Mouse (Mus musculus) layer of hippocampus, adult 2 months (tissue): Measurements from ENCODE around the gene Slc22a28. TPM values are rescaled to one million over a fixed set of nuclear protein-coding genes. Genes with fewer than 3 reads are reported as not detected.
"Not testable (repeated sequence)": the region's sequence is repeated elsewhere in the genome, so short reads cannot be mapped to it uniquely, and the experiment has no call there.

Source experiments
- DNase-seq, 2 experiments: peaks; one replicate each; pipeline ENCODE4 v3.0.0; 2022; ENCODE audit warnings: low spot score in 2 of 2
- H3K27ac ChIP-seq: fragments of 200-600 bp; 2 replicates; pipeline ENCODE4 v1.8.1; 2022
- H3K4me3 ChIP-seq: fragments of 200-600 bp; 2 replicates; pipeline ENCODE4 v1.8.1; 2022; ENCODE audit warnings: mild to moderate bottlenecking
- CTCF ChIP-seq: fragments of 200-600 bp; conservative IDR thresholded peaks from 2 replicates; pipeline ENCODE4 v1.8.1; 2022; ENCODE audit warnings: antibody characterized with exemption, mild to moderate bottlenecking, moderate library complexity
- long read RNA-seq, 2 experiments: library from polyadenylated mRNA; stranded (forward); transcript quantifications; one replicate each; pipeline ENCODE4 v2.0.0; 2021; ENCODE audit warnings: borderline mapping rate in 2 of 2
- total RNA-seq, 2 experiments: library from RNA; stranded (reverse); gene quantifications; 2 replicates each; pipeline ENCODE4 v1.2.3; 2021

The Slc22a28 gene
- total RNA-seq, result not detected
- long read RNA-seq, experiment 1, result 0 reads
- long read RNA-seq, experiment 2, result 0 reads

DNA sequence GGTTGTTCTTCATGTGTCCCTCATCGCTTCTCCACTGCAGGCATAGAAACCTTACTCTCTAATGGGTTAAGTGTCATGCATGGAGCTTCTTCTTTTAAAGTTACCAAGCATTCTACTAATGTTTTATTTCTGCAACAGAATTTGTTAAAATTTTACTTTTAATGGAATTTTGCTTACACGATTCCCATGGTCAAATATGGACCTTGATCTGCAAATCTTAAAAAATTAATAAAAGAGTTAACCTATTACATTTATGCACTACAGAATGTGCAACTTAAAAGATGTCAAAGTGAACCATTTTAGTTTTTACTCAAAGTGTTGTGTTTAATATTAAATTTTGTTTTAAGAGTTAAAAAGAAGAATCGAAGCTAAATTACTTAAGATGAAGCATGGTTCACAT lies at the start of gene Slc22a28:
TSS of gene Slc22a28 (minus strand) at position 102 of the 400 bp plus-strand sequence.
- H3K4me3 ChIP-seq, H3K27ac ChIP-seq, DNase-seq: not testable (repeated sequence)

DNA sequence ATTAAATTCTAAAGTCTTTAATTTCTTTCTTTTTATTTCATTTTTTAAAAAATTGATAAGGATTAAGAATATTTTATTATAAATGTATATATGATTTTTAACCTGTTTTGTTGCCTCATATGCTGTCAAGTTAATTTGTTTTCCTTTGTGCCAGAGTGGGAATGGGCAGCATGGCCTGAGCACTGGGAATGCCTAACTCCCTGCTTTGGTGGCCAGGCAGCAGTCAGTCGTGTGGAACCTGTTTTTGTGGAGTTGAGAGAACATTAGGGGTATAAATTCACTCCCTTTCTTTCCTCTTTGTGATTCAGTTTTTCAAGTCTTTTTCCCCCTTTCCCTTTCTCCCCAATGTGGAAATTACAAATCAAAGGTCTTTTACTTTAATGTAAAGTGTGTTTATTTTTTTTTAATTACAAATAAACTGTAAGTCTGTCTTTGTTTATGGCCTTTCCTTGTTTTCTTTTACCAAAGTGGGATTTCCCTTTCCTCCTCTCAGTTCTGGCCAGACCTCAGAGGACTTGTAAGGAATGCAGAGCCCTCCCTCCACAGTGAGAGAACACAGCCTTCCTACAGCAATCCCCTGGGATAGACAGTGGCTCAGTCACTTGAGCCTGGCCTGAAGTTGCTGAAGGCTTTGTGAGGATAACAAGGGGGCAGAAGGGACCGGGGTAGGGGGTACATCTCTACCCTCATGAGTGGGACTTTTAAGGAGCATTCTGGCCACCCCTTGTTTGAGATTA lies 17.2 kb upstream of the Slc22a28 start:
- no peak for DNase-seq
- Histone ChIP-seq H3K4me3 (no peak overlapping the region), H3K27ac (no peak overlapping the region)
- no peak for TF ChIP-seq CTCF

DNA sequence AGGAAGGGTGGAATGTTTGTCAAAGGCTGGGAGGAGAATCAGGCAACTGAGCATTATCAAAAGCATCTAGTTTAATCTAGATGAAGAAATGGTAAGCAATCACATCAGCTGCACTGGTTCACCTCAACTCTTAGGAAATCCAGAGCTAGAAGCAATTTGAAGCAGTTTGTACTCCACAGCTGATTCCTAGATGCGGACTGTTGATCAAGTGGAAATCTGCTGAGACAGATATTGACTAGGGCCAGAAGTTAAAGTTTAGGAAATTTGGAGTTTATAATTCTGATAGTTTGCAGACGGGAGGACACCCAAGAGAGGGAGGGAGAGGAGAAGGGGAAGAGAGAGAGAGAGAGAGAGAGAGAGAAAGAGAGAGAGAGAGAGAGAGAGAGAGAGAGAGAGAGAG lies 10.9 kb upstream of the Slc22a28 start:
- not testable (repeated sequence) for H3K4me3 ChIP-seq, H3K27ac ChIP-seq, DNase-seq

DNA sequence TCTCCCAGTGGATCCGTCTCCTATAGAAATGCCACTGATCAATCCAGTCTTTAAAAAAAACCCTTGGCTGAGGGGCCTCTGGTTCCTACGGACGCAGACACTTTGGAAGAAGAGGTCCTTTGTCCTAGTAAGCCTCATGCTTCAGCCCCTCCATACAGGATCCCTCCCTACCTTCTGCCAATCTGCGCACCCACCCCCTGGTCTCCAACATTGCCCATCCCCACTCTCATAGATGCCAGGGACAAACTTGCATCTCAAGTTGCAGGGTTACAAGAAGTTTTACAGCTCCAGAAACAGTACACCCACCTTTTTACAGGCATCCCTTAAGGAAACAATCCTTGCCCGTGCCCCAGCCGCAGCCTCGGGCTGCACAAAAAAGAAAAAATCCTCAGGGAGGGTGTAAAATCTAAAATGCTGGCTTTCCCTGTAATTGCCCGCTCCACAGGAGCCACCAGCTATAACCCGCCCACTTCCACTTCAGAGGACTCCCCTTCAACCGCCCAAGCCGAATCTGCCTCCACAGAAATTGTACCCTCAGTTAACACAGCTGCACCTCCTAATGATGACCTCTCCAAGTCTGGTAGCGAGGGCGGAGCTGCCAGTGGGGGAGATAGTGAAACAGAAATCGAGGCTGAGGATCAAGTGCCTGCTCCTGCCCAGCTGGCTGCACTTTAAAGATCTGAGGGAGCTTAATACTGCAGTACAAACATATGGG lies 2.5 kb upstream of the Slc22a28 start:
- not testable (repeated sequence) for H3K27ac ChIP-seq, DNase-seq, H3K4me3 ChIP-seq

DNA sequence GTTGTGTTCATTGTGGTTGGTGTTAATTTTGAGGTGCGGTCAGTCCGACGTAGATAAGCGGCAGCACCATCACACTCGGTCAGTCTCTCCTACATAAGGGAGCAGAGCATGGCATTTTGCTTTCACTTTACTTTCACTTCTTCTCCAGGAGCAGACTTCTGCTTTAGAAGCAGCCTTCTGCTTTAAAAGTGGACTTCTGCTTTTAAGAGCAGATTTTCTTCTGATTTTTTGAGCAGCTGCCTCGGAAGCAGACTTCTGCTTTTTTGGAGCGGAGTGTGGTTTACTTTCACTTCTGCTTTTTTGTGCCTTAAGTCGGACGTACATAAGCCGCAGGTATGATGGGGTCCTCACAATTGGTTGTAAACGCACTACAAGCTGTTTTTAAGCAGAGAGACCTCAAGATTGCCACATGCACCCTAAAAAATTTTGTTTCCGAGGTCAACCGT lies 111.9 kb downstream of the Slc22a28 start:
- TF ChIP-seq CTCF, result no peak
- Histone ChIP-seq H3K4me3 (no peak overlapping the region), H3K27ac (no peak overlapping the region)
- DNase-seq, result no peak

DNA sequence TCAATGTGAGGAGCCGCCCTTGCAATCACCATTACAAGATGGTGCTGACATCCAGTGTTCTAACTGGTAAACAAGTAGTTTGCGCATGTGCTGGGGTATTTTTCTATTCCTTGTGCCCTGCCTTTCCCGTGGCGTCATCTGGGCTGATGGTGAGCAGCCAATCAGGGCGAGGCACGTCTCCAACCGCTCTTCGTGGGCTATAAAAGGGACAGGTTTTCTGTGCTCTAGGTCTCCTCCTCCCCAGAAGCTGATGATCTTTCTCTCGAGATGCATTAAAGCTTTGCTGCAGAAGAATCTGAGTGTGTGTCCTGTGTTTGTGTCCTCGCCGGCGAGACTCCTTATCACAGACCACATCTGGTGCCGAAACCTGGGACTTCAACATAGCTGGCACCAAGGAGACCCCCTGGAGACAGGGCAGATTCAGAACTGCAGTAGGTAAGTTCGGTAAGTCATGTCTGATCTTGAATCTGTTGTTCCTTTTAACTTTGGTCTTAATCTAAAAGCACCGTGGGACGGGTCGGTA lies 112.4 kb downstream of the Slc22a28 start:
- not testable (repeated sequence) for H3K4me3 ChIP-seq, H3K27ac ChIP-seq, DNase-seq

DNA sequence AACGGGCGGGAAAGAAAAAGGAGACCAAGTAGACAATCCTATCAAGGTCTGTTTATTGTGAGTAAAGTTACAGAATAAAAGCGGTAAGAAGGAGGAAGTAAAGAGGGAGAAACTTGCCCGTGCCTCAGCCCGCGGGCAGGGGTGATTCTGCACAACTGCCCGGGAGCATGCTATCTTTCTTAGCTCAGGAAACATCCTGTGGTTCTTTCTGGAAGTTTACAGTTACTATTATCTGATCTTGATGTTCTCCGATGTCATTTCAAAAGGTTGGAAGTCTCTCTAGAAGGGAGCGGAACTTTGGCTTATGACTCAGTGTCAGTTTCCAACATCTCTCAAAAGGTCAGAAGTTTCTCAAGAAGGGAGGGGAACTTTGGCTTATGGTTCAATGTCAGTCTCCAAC lies 113.2 kb downstream of the Slc22a28 start:
- H3K4me3 ChIP-seq, H3K27ac ChIP-seq, DNase-seq: not testable (repeated sequence)

Other genes with a start within 250 kb of the Slc22a28 start
- not detected for gene Slc22a27, start 166.0 kb downstream of the Slc22a28 start, total RNA-seq
- not detected for gene Slc22a29, start 86.9 kb upstream of the Slc22a28 start, total RNA-seq